Mouse (Mus musculus): ENCODE data around the gene Klhl5. TPM values are rescaled to one million over a fixed set of nuclear protein-coding genes. Genes with fewer than 3 reads are reported as not detected.

Klhl5 gene
- polyA plus RNA-seq, 2 experiments, result 20.4 to 27.4 TPM

DNA sequence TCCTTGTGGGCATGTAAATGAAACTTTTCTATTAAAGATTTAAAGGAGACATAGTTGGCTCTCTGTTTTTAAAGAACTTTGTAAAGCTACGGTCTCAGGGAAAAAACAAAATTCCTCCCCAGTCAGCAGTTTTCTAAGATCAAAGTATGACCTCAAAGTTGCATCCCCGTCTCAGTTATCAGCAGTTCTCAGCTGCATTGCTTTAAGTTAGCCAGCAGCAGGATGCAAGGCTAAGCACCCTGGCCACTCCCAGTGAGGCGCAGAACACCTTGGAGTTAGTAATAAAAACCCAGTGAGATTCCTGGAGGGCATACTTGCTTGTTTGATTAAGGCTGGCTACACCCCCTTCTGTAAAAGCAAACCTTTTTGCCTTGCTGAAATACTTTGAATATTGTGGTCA is 30.6 kb upstream of the Klhl5 start:
- Histone ChIP-seq H3K27me3 (ENCODE audit: control insufficient read depth, insufficient read depth, low read length) (no peaks in the 10 kb centered on the region), H3K27ac (replicated peaks; ENCODE audit: low read depth, low read length) (no peak overlapping the region), H3K9me3 (ENCODE audit: control insufficient read depth, low read length) (no peaks in the 10 kb centered on the region), H3K9ac (ENCODE audit: low read depth, low read length, severe bottlenecking) (no peak overlapping the region), H3K4me3 (replicated peaks; ENCODE audit: low read length) (no peak overlapping the region), H3K36me3 (ENCODE audit: control insufficient read depth, insufficient read depth, low read length) (no peaks in the 10 kb centered on the region), H3K4me1 (ENCODE audit: control insufficient read depth, insufficient read depth, low read length) (peaks cover 11% of the 10 kb centered on the region), H3K4me2 (replicated peaks; ENCODE audit: low read depth, low read length, severe bottlenecking) (no peak overlapping the region)
- no peak for DNase-seq (ENCODE audit: low spot score)
- WGBS, result 14% methylated on average over 3 of the region's 3 CpGs
- no peak for ATAC-seq (ENCODE audit: low FRiP score, low read depth)
- no peak for TF ChIP-seq POLR2A (IDR thresholded peaks at IDR 0.05; ENCODE audit: borderline replicate concordance, extremely low read depth, insufficient read depth, insufficient read length)

GRCm38 (mm10) chr5:65078081-65078480 is 29.3 kb upstream of the Klhl5 start:
- ATAC-seq (ENCODE audit: low FRiP score, low read depth) (no peak), DNase-seq (ENCODE audit: low spot score) (no peak)
- TF ChIP-seq POLR2A (IDR thresholded peaks at IDR 0.05; ENCODE audit: borderline replicate concordance, extremely low read depth, insufficient read depth, insufficient read length), result no peak
- Histone ChIP-seq H3K27me3 (ENCODE audit: control insufficient read depth, insufficient read depth, low read length) (no peaks in the 10 kb centered on the region), H3K36me3 (ENCODE audit: control insufficient read depth, insufficient read depth, low read length) (no peaks in the 10 kb centered on the region), H3K4me2 (replicated peaks; ENCODE audit: low read depth, low read length, severe bottlenecking) (no peak overlapping the region), H3K27ac (replicated peaks; ENCODE audit: low read depth, low read length) (no peak overlapping the region), H3K4me1 (ENCODE audit: control insufficient read depth, insufficient read depth, low read length) (peaks cover 11% of the 10 kb centered on the region), H3K9me3 (ENCODE audit: control insufficient read depth, low read length) (no peaks in the 10 kb centered on the region), H3K4me3 (replicated peaks; ENCODE audit: low read length) (no peak overlapping the region), H3K9ac (ENCODE audit: low read depth, low read length, severe bottlenecking) (no peak overlapping the region)
- 92% methylated on average over 4 of the region's 4 CpGs for WGBS

DNA sequence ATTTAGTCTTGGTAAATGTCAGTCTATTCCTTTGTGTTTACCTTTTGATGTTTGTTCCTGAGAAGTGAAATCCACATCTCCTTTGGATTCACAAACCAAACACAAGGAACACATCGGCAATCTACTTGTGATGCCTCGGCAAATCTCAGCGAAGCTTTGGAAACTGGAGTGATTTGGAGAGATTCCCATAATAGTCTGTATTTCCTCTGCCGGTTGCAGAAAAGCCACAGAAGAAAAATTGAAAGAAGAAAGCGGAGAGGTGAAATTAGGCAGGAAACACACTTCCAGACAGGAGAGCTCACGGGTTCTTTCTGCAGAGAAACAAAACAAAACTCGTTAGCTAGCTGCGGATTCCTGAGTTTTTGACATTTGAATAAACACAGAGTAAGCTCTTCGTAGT is 27.5 kb upstream of the Klhl5 start:
- no peaks in the 10 kb centered on the region for H3K27me3 ChIP-seq (ENCODE audit: control insufficient read depth, insufficient read depth, low read length)
- ATAC-seq (ENCODE audit: low FRiP score, low read depth) (no peak), DNase-seq (ENCODE audit: low spot score) (no peak)
- H3K4me2 ChIP-seq (replicated peaks; ENCODE audit: low read depth, low read length, severe bottlenecking), result no peak overlapping the region
- H3K36me3 ChIP-seq (ENCODE audit: control insufficient read depth, insufficient read depth, low read length), result no peaks in the 10 kb centered on the region
- no peak for TF ChIP-seq POLR2A (IDR thresholded peaks at IDR 0.05; ENCODE audit: borderline replicate concordance, extremely low read depth, insufficient read depth, insufficient read length)
- peaks cover 11% of the 10 kb centered on the region for H3K4me1 ChIP-seq (ENCODE audit: control insufficient read depth, insufficient read depth, low read length)
- no peak overlapping the region for H3K4me3 ChIP-seq (replicated peaks; ENCODE audit: low read length)
- H3K9ac ChIP-seq (ENCODE audit: low read depth, low read length, severe bottlenecking), result no peak overlapping the region
- no peak overlapping the region for H3K27ac ChIP-seq (replicated peaks; ENCODE audit: low read depth, low read length)
- no peaks in the 10 kb centered on the region for H3K9me3 ChIP-seq (ENCODE audit: control insufficient read depth, low read length)
- WGBS, result 68% methylated on average over 9 of the region's 9 CpGs

GRCm38 (mm10) chr5:65081836-65082235 is 25.5 kb upstream of the Klhl5 start:
- TF ChIP-seq POLR2A (IDR thresholded peaks at IDR 0.05; ENCODE audit: borderline replicate concordance, extremely low read depth, insufficient read depth, insufficient read length), result no peak
- H3K36me3 ChIP-seq (ENCODE audit: control insufficient read depth, insufficient read depth, low read length), result no peaks in the 10 kb centered on the region
- no peak overlapping the region for H3K9ac ChIP-seq (ENCODE audit: low read depth, low read length, severe bottlenecking)
- peaks cover 2% of the 10 kb centered on the region; the same call in 1 of the 2 replicates for H3K4me1 ChIP-seq (ENCODE audit: control insufficient read depth, insufficient read depth, low read length)
- 85% methylated on average over 4 of the region's 4 CpGs for WGBS
- H3K4me2 ChIP-seq (replicated peaks; ENCODE audit: low read depth, low read length, severe bottlenecking), result no peak overlapping the region
- no peaks in the 10 kb centered on the region for H3K9me3 ChIP-seq (ENCODE audit: control insufficient read depth, low read length)
- ATAC-seq (ENCODE audit: low FRiP score, low read depth) (no peak), DNase-seq (ENCODE audit: low spot score) (no peak)
- no peak overlapping the region for H3K4me3 ChIP-seq (replicated peaks; ENCODE audit: low read length)
- H3K27me3 ChIP-seq (ENCODE audit: control insufficient read depth, insufficient read depth, low read length), result no peaks in the 10 kb centered on the region
- H3K27ac ChIP-seq (replicated peaks; ENCODE audit: low read depth, low read length), result no peak overlapping the region

- H3K9me3 ChIP-seq (ENCODE audit: control insufficient read depth, low read length), result no peaks in the 10 kb centered on the region
- no peaks in the 10 kb centered on the region for H3K36me3 ChIP-seq (ENCODE audit: control insufficient read depth, insufficient read depth, low read length)
- 80% methylated on average over 6 of the region's 6 CpGs for WGBS
- H3K4me2 ChIP-seq (replicated peaks; ENCODE audit: low read depth, low read length, severe bottlenecking), result no peak overlapping the region
- ATAC-seq (ENCODE audit: low FRiP score, low read depth) (no peak), DNase-seq (ENCODE audit: low spot score) (no peak)
- no peak for TF ChIP-seq POLR2A (IDR thresholded peaks at IDR 0.05; ENCODE audit: borderline replicate concordance, extremely low read depth, insufficient read depth, insufficient read length)
- H3K9ac ChIP-seq (ENCODE audit: low read depth, low read length, severe bottlenecking), result no peak overlapping the region
- no peak overlapping the region for H3K27ac ChIP-seq (replicated peaks; ENCODE audit: low read depth, low read length)
- no peaks in the 10 kb centered on the region for H3K27me3 ChIP-seq (ENCODE audit: control insufficient read depth, insufficient read depth, low read length)
- H3K4me3 ChIP-seq (replicated peaks; ENCODE audit: low read length), result no peak overlapping the region
- H3K4me1 ChIP-seq (ENCODE audit: control insufficient read depth, insufficient read depth, low read length), result peaks cover 3% of the 10 kb centered on the region; the same call in 1 of the 2 replicates
Measured at GRCm38 (mm10) chr5:65086522-65086921, 20.8 kb upstream of the Klhl5 start.

DNA sequence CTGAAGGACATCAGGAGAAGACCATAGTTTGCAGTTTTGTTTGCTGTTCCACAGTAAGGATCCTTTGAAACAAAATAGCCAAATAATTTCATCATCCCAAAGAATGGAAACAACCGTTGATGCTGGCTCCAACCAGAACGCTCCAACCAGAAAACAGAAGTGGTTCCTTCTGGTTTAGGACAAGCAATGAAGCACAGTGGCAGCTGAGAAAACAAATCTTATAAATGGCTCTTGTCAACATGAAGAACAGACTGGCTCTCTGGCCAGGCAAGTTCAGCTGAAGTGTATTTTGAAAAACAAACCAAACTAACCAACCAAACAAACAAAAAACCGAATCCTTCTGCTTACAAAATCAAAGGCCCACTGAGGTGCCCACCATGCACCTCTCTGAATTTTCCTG is 17.6 kb upstream of the Klhl5 start:
- Histone ChIP-seq H3K9me3 (ENCODE audit: control insufficient read depth, low read length) (no peaks in the 10 kb centered on the region), H3K27me3 (ENCODE audit: control insufficient read depth, insufficient read depth, low read length) (no peaks in the 10 kb centered on the region), H3K4me1 (ENCODE audit: control insufficient read depth, insufficient read depth, low read length) (peaks cover 22% of the 10 kb centered on the region), H3K27ac (replicated peaks; ENCODE audit: low read depth, low read length) (no peak overlapping the region), H3K36me3 (ENCODE audit: control insufficient read depth, insufficient read depth, low read length) (no peaks in the 10 kb centered on the region), H3K4me2 (replicated peaks; ENCODE audit: low read depth, low read length, severe bottlenecking) (no peak overlapping the region), H3K9ac (ENCODE audit: low read depth, low read length, severe bottlenecking) (no peak overlapping the region), H3K4me3 (replicated peaks; ENCODE audit: low read length) (no peak overlapping the region)
- ATAC-seq (ENCODE audit: low FRiP score, low read depth) (no peak), DNase-seq (ENCODE audit: low spot score) (no peak)
- no peak for TF ChIP-seq POLR2A (IDR thresholded peaks at IDR 0.05; ENCODE audit: borderline replicate concordance, extremely low read depth, insufficient read depth, insufficient read length)
- WGBS, result 67% methylated on average over 3 of the region's 3 CpGs

Measured in limb, embryonic 14.5 days (tissue).